Mouse (Mus musculus): ENCODE measurements at regions not wholly inside any gene's neighbourhood (a gene's known extent, or its start where the extent isn't known, plus 50 kb on each side); places are given as distances from the start of the nearest gene placed in this dataset.

DNA sequence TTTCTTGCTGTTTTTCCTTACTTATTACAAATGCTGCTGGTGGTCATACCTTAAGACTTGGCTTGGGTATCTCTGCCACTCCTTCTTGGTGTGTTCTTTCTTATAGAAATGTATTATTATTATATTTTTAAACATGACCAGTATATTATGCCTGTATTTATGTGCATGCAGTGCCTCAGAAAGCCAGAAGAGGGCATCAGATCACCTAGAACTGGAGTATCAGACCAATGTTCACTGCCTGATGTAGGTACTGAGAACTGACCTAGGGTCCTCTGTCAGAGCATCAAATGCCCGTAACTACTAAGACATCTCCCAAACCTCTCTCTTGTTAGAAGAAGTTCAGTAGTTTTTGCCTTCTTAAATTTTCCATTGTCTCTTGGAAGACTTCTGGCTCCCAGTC lies 380.7 kb downstream of the Zfp619 start:
- H3K9ac ChIP-seq = no peak overlapping the region
- no peaks in the 10 kb centered on the region for H3K9me3 ChIP-seq (replicated peaks)
- no peak overlapping the region for H3K4me2 ChIP-seq
- H3K27me3 ChIP-seq = no peaks in the 10 kb centered on the region
- no peak for ATAC-seq
- H3K36me3 ChIP-seq (ENCODE audit: poor library complexity, severe bottlenecking) = no peaks in the 10 kb centered on the region
- H3K27ac ChIP-seq = no peak overlapping the region
- no peak overlapping the region for H3K4me3 ChIP-seq
- WGBS = 100% methylated on average over 1 of the region's 1 CpGs
- peaks cover 10% of the 10 kb centered on the region; the same call in 1 of the 2 replicates for H3K4me1 ChIP-seq

DNA sequence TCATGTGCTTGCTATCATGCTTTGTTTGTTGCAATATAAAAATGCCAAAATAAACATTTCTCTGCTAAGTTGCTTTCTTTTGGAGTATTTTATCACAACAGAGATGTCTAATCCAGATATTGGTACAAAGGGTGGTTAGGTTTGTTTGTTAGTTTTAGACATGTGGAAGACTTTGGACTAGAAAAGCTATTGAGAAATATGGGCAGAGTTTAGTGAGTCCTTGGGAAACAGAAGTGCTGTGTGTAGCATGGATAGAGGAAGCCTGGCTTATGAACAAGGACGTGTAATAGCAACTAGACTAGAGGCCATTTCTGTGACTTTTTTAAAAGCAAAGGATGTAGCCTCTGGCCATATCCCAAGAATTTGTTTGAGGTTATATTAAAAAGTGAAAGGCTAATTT lies 416.4 kb downstream of the Zfp619 start:
- H3K9me3 ChIP-seq (replicated peaks) = no peaks in the 10 kb centered on the region
- WGBS = 74% methylated on average over 1 of the region's 1 CpGs
- no peak for ATAC-seq

DNA sequence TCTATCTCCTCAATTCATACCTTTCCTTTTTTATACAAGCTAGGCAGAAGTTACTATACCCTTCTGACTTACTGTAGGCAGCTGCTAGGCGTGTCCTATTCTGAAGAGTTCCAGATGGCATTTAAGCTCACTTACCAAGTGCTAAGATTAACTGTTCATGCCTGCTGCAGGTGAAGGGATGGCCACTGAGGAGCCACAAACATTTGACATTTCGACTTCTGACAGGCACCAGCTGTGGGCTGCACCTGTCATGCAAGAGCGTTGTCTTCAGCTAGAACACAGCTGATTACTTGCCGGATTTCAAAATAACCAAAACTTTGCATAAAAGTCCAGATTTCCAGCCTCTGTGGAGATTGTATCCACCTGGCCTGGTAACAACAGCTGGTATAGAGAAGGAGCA lies 419.7 kb downstream of the Zfp619 start:
- Histone ChIP-seq H3K9ac (no peak overlapping the region), H3K4me1 (no peaks in the 10 kb centered on the region), H3K9me3 (replicated peaks) (no peaks in the 10 kb centered on the region), H3K27me3 (no peaks in the 10 kb centered on the region), H3K36me3 (ENCODE audit: poor library complexity, severe bottlenecking) (no peaks in the 10 kb centered on the region), H3K4me3 (no peak overlapping the region), H3K27ac (no peak overlapping the region), H3K4me2 (no peak overlapping the region)
- no peak for ATAC-seq
- WGBS = 88% methylated on average over 4 of the region's 4 CpGs

More for the DNA sequence above, 416.4 kb downstream of the Zfp619 start:
- Histone ChIP-seq H3K27ac (no peak overlapping the region), H3K9ac (no peak overlapping the region), H3K4me1 (no peaks in the 10 kb centered on the region), H3K4me2 (no peak overlapping the region), H3K27me3 (no peaks in the 10 kb centered on the region), H3K36me3 (ENCODE audit: poor library complexity, severe bottlenecking) (no peaks in the 10 kb centered on the region), H3K4me3 (no peak overlapping the region)

DNA sequence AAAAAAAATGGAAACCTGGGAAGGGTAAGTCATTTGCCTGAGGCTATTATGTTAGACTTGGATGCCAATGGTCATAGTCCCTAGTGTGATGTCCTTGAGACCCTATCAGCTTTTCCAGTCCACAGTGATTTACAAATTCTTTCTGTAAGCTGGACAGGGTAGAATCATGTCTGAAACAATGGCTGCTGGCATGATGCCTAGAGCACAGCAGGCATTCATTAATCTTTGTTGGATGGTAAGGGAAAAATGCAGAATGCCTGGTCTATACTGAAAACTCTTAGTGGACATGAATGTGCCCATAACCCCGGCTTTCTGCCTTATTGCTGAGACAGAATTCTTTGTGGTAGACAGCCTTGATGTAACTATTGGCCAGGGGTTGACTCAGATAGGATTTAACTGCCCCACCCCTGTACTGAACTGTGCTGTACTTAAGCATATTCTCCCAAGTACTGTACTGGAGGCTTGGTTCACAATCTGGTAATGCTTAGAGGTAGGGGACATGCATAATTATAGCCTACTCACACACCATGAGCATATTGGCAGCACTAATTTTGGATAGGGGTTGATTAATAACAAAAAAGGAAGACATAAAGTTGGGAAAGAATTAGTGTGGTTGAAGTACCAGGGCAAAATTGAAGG lies 424.8 kb downstream of the Zfp619 start:
- ATAC-seq = no peak
- 52% methylated on average over 1 of the region's 1 CpGs for WGBS
- Histone ChIP-seq H3K4me1 (no peaks in the 10 kb centered on the region), H3K27me3 (no peaks in the 10 kb centered on the region), H3K9me3 (replicated peaks) (0 out of 2 replicates have a peak, but pooled peaks cover 3% of the 10 kb centered on the region), H3K4me3 (no peak overlapping the region), H3K4me2 (no peak overlapping the region), H3K27ac (no peak overlapping the region), H3K9ac (no peak overlapping the region), H3K36me3 (ENCODE audit: poor library complexity, severe bottlenecking) (no peaks in the 10 kb centered on the region)

DNA sequence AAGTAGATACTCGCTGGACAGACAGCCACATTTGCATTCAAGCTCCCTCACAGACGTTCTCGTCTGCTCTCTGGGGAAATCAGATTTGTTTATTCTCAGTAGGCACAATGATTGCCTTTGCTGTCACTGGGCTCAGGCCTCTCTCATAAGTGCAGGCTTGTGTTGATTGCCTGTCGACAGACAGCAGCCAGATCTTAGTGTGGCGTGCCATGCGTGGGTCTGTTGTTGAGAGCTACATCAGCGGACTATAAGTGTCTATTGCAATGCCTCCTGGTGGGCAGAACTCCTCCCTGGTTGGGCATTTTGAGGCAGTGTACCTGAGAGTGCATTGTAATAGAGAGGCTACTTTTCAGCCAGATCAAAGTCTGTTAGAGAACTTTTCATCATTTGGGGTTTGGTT lies 436.5 kb downstream of the Zfp619 start:
- Histone ChIP-seq H3K4me3 (no peak overlapping the region), H3K27ac (no peak overlapping the region), H3K36me3 (ENCODE audit: poor library complexity, severe bottlenecking) (no peaks in the 10 kb centered on the region), H3K4me1 (no peaks in the 10 kb centered on the region), H3K4me2 (no peak overlapping the region), H3K9ac (no peak overlapping the region), H3K9me3 (replicated peaks) (no peaks in the 10 kb centered on the region), H3K27me3 (no peaks in the 10 kb centered on the region)
- ATAC-seq = no peak
- WGBS = 72% methylated on average over 7 of the region's 7 CpGs

DNA sequence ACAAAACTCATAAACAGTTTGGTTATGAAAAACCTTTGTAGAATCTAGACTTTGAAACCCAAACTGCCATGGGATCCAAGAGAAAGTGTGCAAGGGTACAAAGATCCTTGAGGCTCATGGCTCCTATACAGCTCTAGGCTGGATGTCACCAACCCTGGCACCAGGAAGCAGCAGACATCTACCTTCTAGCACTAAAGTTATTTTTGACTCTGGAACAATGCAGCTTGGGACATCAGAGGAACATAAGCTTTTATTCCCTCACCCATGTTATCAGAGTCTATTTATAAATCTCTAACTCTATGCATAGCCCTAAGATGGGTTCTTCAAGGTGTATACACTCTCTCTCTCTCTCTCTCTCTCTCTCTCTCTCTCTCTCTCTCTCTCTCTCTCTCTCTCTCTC lies 437.4 kb downstream of the Zfp619 start:
- Histone ChIP-seq H3K4me3 (no peak overlapping the region), H3K27ac (no peak overlapping the region), H3K9ac (no peak overlapping the region), H3K4me2 (no peak overlapping the region), H3K9me3 (replicated peaks) (no peaks in the 10 kb centered on the region), H3K27me3 (no peaks in the 10 kb centered on the region), H3K4me1 (no peaks in the 10 kb centered on the region), H3K36me3 (ENCODE audit: poor library complexity, severe bottlenecking) (no peaks in the 10 kb centered on the region)
- ATAC-seq = no peak

DNA sequence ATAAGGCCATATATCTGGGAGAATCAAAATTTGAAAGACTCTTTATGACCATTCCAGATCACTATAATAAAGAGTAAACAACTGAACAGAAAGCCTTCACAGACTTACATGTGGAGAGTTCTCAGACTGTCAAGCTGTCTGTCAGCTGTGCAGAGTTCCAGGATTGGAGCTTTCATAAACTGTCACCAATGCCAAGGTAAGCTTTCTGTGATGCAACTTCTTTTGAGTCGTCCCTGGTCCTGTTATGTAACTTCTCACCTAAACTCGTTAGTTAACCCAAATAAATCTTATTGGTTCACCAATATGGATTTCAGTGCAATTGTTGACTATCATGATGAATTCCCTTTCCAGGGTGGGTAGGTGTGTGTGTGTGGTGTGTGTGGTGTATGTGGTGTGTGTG lies 460.6 kb downstream of the Zfp619 start:
- Histone ChIP-seq H3K27me3 (no peaks in the 10 kb centered on the region), H3K9me3 (replicated peaks) (no peaks in the 10 kb centered on the region), H3K4me3 (no peak overlapping the region), H3K4me1 (no peaks in the 10 kb centered on the region), H3K4me2 (no peak overlapping the region), H3K27ac (no peak overlapping the region), H3K36me3 (ENCODE audit: poor library complexity, severe bottlenecking) (no peaks in the 10 kb centered on the region), H3K9ac (no peak overlapping the region)
- no peak for ATAC-seq
- WGBS = 79% methylated on average over 2 of the region's 2 CpGs

DNA sequence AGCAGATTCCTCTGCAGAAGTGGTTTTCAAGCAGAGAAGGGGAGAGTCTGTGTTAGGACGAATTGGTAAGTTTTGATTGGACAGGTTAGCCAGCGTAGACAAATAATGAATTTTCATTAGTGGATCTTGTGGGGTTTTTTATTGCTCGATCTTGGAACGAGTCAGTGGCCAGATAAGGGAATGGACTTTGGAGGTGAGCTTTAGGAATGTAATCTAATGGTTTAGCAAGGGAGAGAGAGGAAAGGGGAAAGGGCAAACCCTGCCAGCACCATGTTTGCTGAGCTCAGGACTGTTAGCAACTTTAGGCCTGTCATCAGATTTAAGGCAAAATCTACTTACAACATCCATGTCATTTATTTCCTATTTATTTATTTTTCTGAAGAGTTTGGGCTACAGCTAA lies 464.1 kb downstream of the Zfp619 start:
- ATAC-seq = no peak
- H3K4me1 ChIP-seq = no peaks in the 10 kb centered on the region
- H3K36me3 ChIP-seq (ENCODE audit: poor library complexity, severe bottlenecking) = no peaks in the 10 kb centered on the region
- no peaks in the 10 kb centered on the region for H3K9me3 ChIP-seq (replicated peaks)
- H3K27ac ChIP-seq = no peak overlapping the region
- H3K4me2 ChIP-seq = no peak overlapping the region
- H3K4me3 ChIP-seq = no peak overlapping the region
- H3K27me3 ChIP-seq = no peaks in the 10 kb centered on the region
- 80% methylated on average over 4 of the region's 4 CpGs for WGBS
- no peak overlapping the region for H3K9ac ChIP-seq

Data from forebrain, embryonic 13.5 days (tissue).